Mouse (Mus musculus) heart, embryonic 12.5 days (tissue): ENCODE measurements around the gene Uvssa. TPM values are rescaled to one million over a fixed set of nuclear protein-coding genes. Genes with fewer than 3 reads are reported as not detected.

Source experiments
- ATAC-seq: fragments of 200-750 bp; cut with Nextera tagmentation; 2 replicates; pipeline ENCODE4 v1.8.0; 2017; ENCODE audit warnings: moderate TSS enrichment, moderate library complexity; ENCODE audit not compliant: insufficient number of reproducible peaks, low FRiP score
- H3K27ac ChIP-seq: fragments of 300-500 bp; sonication (generic); 2 replicates; pipeline ENCODE4 v1.5.1; 2016; ENCODE audit warnings: mild to moderate bottlenecking, moderate library complexity; ENCODE audit not compliant: poor library complexity, severe bottlenecking
- H3K27me3 ChIP-seq: fragments of 300-500 bp; sonication (generic); replicated peaks from 2 replicates; pipeline ENCODE4 v1.6.1; 2016; ENCODE audit warnings: mild to moderate bottlenecking, moderate library complexity
- H3K36me3 ChIP-seq: fragments of 300-500 bp; sonication (generic); 2 replicates; pipeline ENCODE4 v1.6.1; 2016; ENCODE audit warnings: mild to moderate bottlenecking, moderate library complexity
- H3K4me1 ChIP-seq: fragments of 300-500 bp; sonication (generic); replicated peaks from 2 replicates; pipeline ENCODE4 v1.6.1; 2016; ENCODE audit warnings: mild to moderate bottlenecking
- H3K4me2 ChIP-seq: fragments of 300-500 bp; sonication (generic); 2 replicates; pipeline ENCODE4 v1.6.1; 2016; ENCODE audit warnings: mild to moderate bottlenecking, moderate library complexity
- H3K4me3 ChIP-seq: fragments of 300-500 bp; sonication (generic); 2 replicates; pipeline ENCODE4 v1.5.1; 2016; ENCODE audit warnings: mild to moderate bottlenecking
- H3K9ac ChIP-seq: fragments of 300-500 bp; sonication (generic); 2 replicates; pipeline ENCODE4 v1.6.1; 2016; ENCODE audit warnings: mild to moderate bottlenecking, moderate library complexity
- H3K9me3 ChIP-seq: fragments of 300-500 bp; sonication (generic); replicated peaks from 2 replicates; pipeline ENCODE4 v1.6.1; 2016; ENCODE audit warnings: mild to moderate bottlenecking, moderate library complexity
- whole genome bisulfite sequencing: fragments of 180-500 bp; shearing (Covaris S2); methylation state at CpG from one replicate; pipeline ENCODE4 v1.1.7; 2016; 5-methylcytosine and 5-hydroxymethylcytosine counted together
- polyA plus RNA-seq: library from polyadenylated mRNA; unstranded; fragments of >200 nt; fragmentation: Nextera tagmentation; extraction: Ambion mirVana; gene quantifications from 2 replicates; pipeline ENCODE4 v1.2.1, GENCODE M21; 2016

Gene Uvssa
- polyA plus RNA-seq, 1 experiment from 2014 or later, result 4.6 TPM

DNA sequence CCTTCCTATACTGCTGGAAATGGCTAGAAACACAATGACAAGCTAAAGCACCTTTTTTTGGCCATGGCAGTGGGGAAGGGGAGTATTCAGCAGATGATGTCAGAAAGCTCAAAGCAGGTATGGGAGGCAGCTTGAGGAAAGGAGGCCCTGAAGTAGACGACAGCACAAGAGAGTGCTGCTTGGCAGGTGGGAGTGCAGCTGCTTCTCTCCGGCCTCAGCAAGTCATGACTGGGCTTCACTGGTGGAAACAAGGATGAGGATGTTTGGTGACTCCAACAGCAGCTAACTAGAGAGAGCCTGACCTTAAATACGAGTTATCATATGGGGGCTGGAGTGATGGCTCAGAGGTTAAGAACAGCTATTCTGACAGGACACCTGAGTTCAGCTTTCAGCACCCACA lies 30.7 kb upstream of the Uvssa start:
- H3K4me2 ChIP-seq, result no peak overlapping the region
- peaks cover 64% of the 10 kb centered on the region for H3K4me1 ChIP-seq
- 63% methylated on average over 3 of the region's 3 CpGs for WGBS
- no peaks in the 10 kb centered on the region for H3K27me3 ChIP-seq
- peak overlapping the region; percentile 12; the same call in 1 of the 2 replicates for H3K9ac ChIP-seq
- no peaks in the 10 kb centered on the region for H3K9me3 ChIP-seq
- no peak overlapping the region for H3K27ac ChIP-seq
- H3K36me3 ChIP-seq, result peaks cover 9% of the 10 kb centered on the region; the same call in 1 of the 2 replicates
- ATAC-seq, result no peak
- H3K4me3 ChIP-seq, result no peak overlapping the region

DNA sequence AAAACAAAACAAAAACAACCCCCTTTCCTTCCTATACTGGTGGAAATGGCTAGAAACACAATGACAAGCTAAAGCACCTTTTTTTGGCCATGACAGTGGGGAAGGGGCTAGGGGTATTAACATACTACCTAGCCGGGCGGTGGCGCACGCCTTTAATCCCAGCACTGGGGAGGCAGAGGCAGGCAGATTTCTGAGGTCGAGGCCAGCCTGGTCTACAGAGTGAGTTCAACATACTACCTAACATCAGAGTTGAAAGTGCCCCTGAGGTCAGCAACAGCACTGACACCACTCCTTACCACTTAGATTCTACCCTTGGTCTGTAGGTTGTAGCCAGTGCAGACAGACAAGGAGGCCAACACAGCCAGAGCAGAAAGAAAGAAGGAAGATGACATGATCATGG lies 29.1 kb upstream of the Uvssa start:
- no peaks in the 10 kb centered on the region for H3K9me3 ChIP-seq
- peaks cover 8% of the 10 kb centered on the region; the same call in 1 of the 2 replicates for H3K36me3 ChIP-seq
- H3K4me2 ChIP-seq, result no peak overlapping the region
- peaks cover 51% of the 10 kb centered on the region for H3K4me1 ChIP-seq
- ATAC-seq, result no peak
- WGBS, result 94% methylated on average over 5 of the region's 5 CpGs
- H3K4me3 ChIP-seq, result no peak overlapping the region
- H3K27ac ChIP-seq, result no peak overlapping the region
- H3K27me3 ChIP-seq, result no peaks in the 10 kb centered on the region
- H3K9ac ChIP-seq, result no peak overlapping the region

DNA sequence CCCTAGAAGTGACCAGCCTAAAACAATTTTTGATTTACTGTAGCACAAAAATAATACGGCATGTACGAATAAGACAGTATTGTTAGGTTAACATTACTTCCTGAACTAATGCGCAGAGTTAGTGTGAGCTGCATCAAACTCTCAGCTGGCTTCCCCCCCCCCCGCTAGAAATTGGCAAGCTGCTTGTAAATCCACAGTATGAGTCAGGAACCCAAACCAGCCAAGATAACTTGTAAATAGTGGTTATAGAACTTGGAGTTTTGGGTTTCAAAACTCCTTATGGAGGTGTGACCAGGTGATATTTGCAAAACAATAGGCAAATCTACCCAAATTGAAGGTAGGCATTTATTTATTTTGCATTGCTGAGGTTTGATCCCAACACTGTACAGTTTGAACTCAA lies 28.6 kb upstream of the Uvssa start:
- Histone ChIP-seq H3K4me3 (no peak overlapping the region), H3K9ac (no peak overlapping the region), H3K9me3 (no peaks in the 10 kb centered on the region), H3K4me2 (no peak overlapping the region), H3K4me1 (peaks cover 46% of the 10 kb centered on the region), H3K27ac (no peak overlapping the region), H3K27me3 (no peaks in the 10 kb centered on the region), H3K36me3 (peaks cover 3% of the 10 kb centered on the region; the same call in 1 of the 2 replicates)
- ATAC-seq, result no peak
- WGBS, result 76% methylated on average over 4 of the region's 4 CpGs

GRCm38 (mm10) chr5:33351556-33352272 lies 26.6 kb upstream of the Uvssa start:
- ATAC-seq, result no peak
- H3K9ac ChIP-seq, result no peak overlapping the region
- peaks cover 37% of the 10 kb centered on the region for H3K4me1 ChIP-seq
- no peaks in the 10 kb centered on the region for H3K9me3 ChIP-seq
- no peaks in the 10 kb centered on the region for H3K27me3 ChIP-seq
- H3K27ac ChIP-seq, result no peak overlapping the region
- 75% methylated on average over 3 of the region's 3 CpGs for WGBS
- no peak overlapping the region for H3K4me3 ChIP-seq
- H3K4me2 ChIP-seq, result no peak overlapping the region
- no peaks in the 10 kb centered on the region for H3K36me3 ChIP-seq

GRCm38 (mm10) chr5:33352273-33352645 lies 26.1 kb upstream of the Uvssa start:
- Histone ChIP-seq H3K4me3 (no peak overlapping the region), H3K27ac (no peak overlapping the region), H3K36me3 (no peaks in the 10 kb centered on the region), H3K4me2 (no peak overlapping the region), H3K4me1 (peaks cover 40% of the 10 kb centered on the region), H3K9ac (no peak overlapping the region), H3K27me3 (no peaks in the 10 kb centered on the region), H3K9me3 (no peaks in the 10 kb centered on the region)
- WGBS, result 72% methylated on average over 8 of the region's 8 CpGs
- no peak for ATAC-seq

- 79% methylated on average over 3 of the region's 3 CpGs for WGBS
- Histone ChIP-seq H3K27ac (no peak overlapping the region), H3K4me2 (no peak overlapping the region), H3K9me3 (no peaks in the 10 kb centered on the region), H3K36me3 (peaks cover 1% of the 10 kb centered on the region), H3K4me3 (no peak overlapping the region), H3K9ac (no peak overlapping the region), H3K27me3 (no peaks in the 10 kb centered on the region), H3K4me1 (peaks cover 41% of the 10 kb centered on the region)
- ATAC-seq, result no peak
These were observed 25.3 kb upstream of the Uvssa start for GRCm38 (mm10) chr5:33353011-33353410.

DNA sequence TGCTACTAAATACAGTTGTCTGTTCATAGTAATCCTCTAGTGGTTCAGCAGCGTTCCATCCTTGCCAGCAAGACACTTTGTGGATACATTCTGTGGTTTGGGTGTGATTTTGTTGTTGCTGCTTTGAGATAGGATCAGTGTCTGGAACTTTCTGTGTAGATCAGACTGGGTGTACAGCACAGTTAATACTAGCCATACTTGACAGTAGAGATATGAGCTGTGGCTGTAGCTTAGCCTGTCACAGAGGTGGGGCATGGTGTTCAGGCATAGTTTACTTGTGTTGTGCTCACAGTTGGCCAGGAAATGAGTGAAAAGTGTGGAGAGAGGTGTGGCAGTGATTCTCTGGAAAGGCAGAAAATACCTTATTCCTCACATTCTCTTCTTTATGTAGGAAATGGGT lies 20.9 kb upstream of the Uvssa start:
- no peaks in the 10 kb centered on the region for H3K27me3 ChIP-seq
- peaks cover 46% of the 10 kb centered on the region for H3K36me3 ChIP-seq
- no peak for ATAC-seq
- H3K27ac ChIP-seq, result no peak overlapping the region
- H3K9ac ChIP-seq, result no peak overlapping the region
- H3K4me1 ChIP-seq, result peaks cover 27% of the 10 kb centered on the region
- 91% methylated on average over 1 of the region's 1 CpGs for WGBS
- no peak overlapping the region for H3K4me3 ChIP-seq
- H3K4me2 ChIP-seq, result no peak overlapping the region
- no peaks in the 10 kb centered on the region for H3K9me3 ChIP-seq

- Histone ChIP-seq H3K36me3 (peaks cover 56% of the 10 kb centered on the region), H3K27me3 (no peaks in the 10 kb centered on the region), H3K4me2 (no peak overlapping the region), H3K9me3 (no peaks in the 10 kb centered on the region), H3K4me3 (no peak overlapping the region), H3K9ac (no peak overlapping the region; the same call in 1 of the 2 replicates), H3K4me1 (peaks cover 24% of the 10 kb centered on the region), H3K27ac (peak overlapping the region; percentile 28; the same call in 1 of the 2 replicates)
- no peak for ATAC-seq
- WGBS, result 94% methylated on average over 4 of the region's 4 CpGs
These were observed 19.9 kb upstream of the Uvssa start for GRCm38 (mm10) chr5:33358467-33358866.

GRCm38 (mm10) chr5:33363263-33363662 lies 15.1 kb upstream of the Uvssa start:
- no peaks in the 10 kb centered on the region for H3K9me3 ChIP-seq
- H3K27ac ChIP-seq, result no peak overlapping the region
- no peak overlapping the region for H3K4me2 ChIP-seq
- peaks cover 6% of the 10 kb centered on the region for H3K4me1 ChIP-seq
- no peak overlapping the region for H3K4me3 ChIP-seq
- WGBS, result 94% methylated on average over 5 of the region's 5 CpGs
- H3K27me3 ChIP-seq, result no peaks in the 10 kb centered on the region
- ATAC-seq, result no peak
- peaks cover 98% of the 10 kb centered on the region for H3K36me3 ChIP-seq
- H3K9ac ChIP-seq, result no peak overlapping the region

DNA sequence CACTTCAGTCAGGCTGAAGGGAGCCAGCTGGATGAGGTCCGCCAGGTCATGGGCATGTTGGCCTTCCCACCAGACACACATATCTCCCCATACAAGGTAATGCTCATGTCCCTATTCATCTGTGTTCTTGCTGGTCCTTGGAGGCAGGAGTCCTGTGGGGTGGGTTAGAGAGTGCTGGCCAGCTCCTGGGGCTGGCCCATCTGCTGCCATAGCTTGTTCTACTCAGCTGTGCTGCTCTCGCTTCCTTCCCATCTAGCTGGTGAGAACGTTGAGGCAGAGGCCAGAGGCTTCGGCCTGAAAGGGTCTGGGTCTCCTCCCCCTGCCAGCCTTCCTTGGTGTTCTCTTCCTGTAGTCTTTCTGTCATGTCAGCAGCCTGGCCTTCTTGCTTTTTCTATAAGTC lies 9.7 kb upstream of the Uvssa start:
- H3K27ac ChIP-seq, result no peak overlapping the region
- WGBS, result 92% methylated on average over 4 of the region's 4 CpGs

DNA sequence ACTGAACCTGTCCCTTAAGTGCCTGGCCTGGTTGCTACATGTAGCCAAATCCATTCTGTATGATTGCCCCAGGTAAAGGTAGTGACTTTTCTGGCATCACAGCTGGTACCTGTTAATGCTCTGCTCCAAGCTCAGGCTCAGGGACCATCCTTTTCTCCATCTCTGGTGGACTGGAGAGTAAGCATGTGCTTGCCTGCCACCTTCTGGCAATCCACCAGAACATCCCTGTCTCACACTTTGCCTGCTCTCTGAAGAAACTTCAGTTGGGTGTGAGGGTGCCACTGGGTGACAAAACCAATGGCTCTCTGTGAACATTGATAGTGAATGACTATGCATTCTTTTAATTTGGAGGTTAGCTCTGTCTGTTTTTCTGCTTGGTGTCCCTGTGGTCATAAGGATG lies 7.2 kb upstream of the Uvssa start:
- H3K4me1 ChIP-seq, result no peaks in the 10 kb centered on the region
- H3K36me3 ChIP-seq, result peaks cover 81% of the 10 kb centered on the region
- H3K27me3 ChIP-seq, result no peaks in the 10 kb centered on the region
- H3K27ac ChIP-seq, result no peak overlapping the region
- H3K4me3 ChIP-seq, result no peak overlapping the region
- H3K4me2 ChIP-seq, result no peak overlapping the region
- no peak for ATAC-seq
- H3K9me3 ChIP-seq, result no peaks in the 10 kb centered on the region
- H3K9ac ChIP-seq, result no peak overlapping the region

More for the DNA sequence above, 9.7 kb upstream of the Uvssa start:
- Histone ChIP-seq H3K4me3 (no peak overlapping the region), H3K4me1 (no peaks in the 10 kb centered on the region), H3K9me3 (no peaks in the 10 kb centered on the region), H3K27me3 (no peaks in the 10 kb centered on the region), H3K9ac (no peak overlapping the region), H3K4me2 (no peak overlapping the region), H3K36me3 (peaks cover 97% of the 10 kb centered on the region)
- ATAC-seq, result no peak

- Histone ChIP-seq H3K9me3 (no peaks in the 10 kb centered on the region), H3K9ac (no peak overlapping the region), H3K4me2 (no peak overlapping the region), H3K4me3 (no peak overlapping the region), H3K36me3 (peaks cover 76% of the 10 kb centered on the region), H3K27me3 (no peaks in the 10 kb centered on the region), H3K27ac (no peak overlapping the region), H3K4me1 (no peaks in the 10 kb centered on the region)
- no peak for ATAC-seq
- 95% methylated on average over 4 of the region's 4 CpGs for WGBS
These were observed 6.7 kb upstream of the Uvssa start for GRCm38 (mm10) chr5:33371668-33372067.
